Mouse (Mus musculus): ENCODE measurements around the gene Krtap19-5.

The Krtap19-5 gene

GRCm38 (mm10) chr16:88896357-88896756 is at the start of gene Krtap19-5:
TSS of gene Krtap19-5 (minus strand) at chr16:88896457.
- DNase-seq: no peak

GRCm38 (mm10) chr16:88941106-88941505 is 44.8 kb upstream of the Krtap19-5 start:
- DNase-seq: no peak

- peak; percentile 27 to 33 for DNase-seq
Observed at GRCm38 (mm10) chr16:88938252-88938651, 42.0 kb upstream of the Krtap19-5 start.

- no peak for DNase-seq
Observed at GRCm38 (mm10) chr16:88932165-88932564, 35.9 kb upstream of the Krtap19-5 start, which contains the start of gene Krtap19-9b. TSS of gene Krtap19-9b (minus strand) at chr16:88932265.

- no peak for DNase-seq
Observed at GRCm38 (mm10) chr16:88886870-88887269, 9.4 kb downstream of the Krtap19-5 start.

- no peak for DNase-seq
Observed at GRCm38 (mm10) chr16:88884989-88885388, 11.3 kb downstream of the Krtap19-5 start, which contains the start of gene Krtap19-4. TSS of gene Krtap19-4 (minus strand) at chr16:88885089.

GRCm38 (mm10) chr16:88877938-88878337 is 18.3 kb downstream of the Krtap19-5 start, which contains the start of gene Krtap19-3:
TSS of gene Krtap19-3 (minus strand) at chr16:88878038.
- DNase-seq: no peak

- DNase-seq: no peak
Observed at GRCm38 (mm10) chr16:88874169-88874568, 22.1 kb downstream of the Krtap19-5 start, which contains the start of gene Krtap19-2. TSS of gene Krtap19-2 (minus strand) at chr16:88874269.

- no peak for DNase-seq
Observed at GRCm38 (mm10) chr16:88869311-88869710, 26.9 kb downstream of the Krtap19-5 start, which contains the start of gene Krtap19-1. TSS of gene Krtap19-1 (minus strand) at chr16:88869411.

- no peak for DNase-seq
Observed at GRCm38 (mm10) chr16:88864887-88865407, 31.3 kb downstream of the Krtap19-5 start.

GRCm38 (mm10) chr16:88851450-88851849 is 44.8 kb downstream of the Krtap19-5 start:
- peak; percentile 5 to 36 for DNase-seq

- DNase-seq: no peak
Observed at GRCm38 (mm10) chr16:88848558-88848957, 47.7 kb downstream of the Krtap19-5 start.

GRCm38 (mm10) chr16:88847363-88847762 is 48.9 kb downstream of the Krtap19-5 start:
- DNase-seq: no peak
